Comparison of ENCODE assay signal across 13 mouse cellular contexts in the genomic region with DNA sequence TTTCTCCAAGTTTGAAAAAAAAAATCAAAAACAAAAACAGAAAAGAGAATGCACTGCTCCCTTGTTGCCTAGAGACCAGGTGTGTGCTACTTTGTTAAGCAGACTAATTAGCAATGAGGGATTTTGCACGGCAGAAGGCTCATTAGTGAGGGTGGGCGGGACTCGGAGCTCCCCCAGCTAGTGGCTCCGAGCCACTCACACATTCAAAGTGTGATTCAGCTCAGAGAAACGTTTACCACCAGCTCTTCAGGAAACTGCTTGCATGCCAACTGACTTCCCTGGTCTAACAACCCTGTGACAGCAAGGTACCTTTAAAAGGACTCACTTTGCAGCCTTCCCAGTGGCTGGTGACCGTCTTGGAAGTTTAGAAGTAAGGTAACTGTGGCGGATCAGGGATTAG. TPM values are rescaled to one million over a fixed set of nuclear protein-coding genes. Genes with fewer than 3 reads are reported as not detected.
A peak's percentile ranks its signal among the peaks of the same experiment; 100 is the strongest.
DNase-seq lines count a peak whose midpoint lies in the region; ATAC-seq and TF ChIP-seq lines count a peak whose summit lies in the region.
"Had no signal": no experiment of that assay in that cellular context is flagged by ENCODE, and none has a peak within 500 bp of the region (broad histone marks: within the 10 kb centered on the region; RNA-seq: fewer than 3 reads in every experiment).

No protein-coding gene starts in this region.

- no peak overlapping the region for H3K27ac ChIP-seq in midbrain, embryonic 14.5 days (replicated peaks; ENCODE audit: low read depth, low read length)
- no peak overlapping the region for H3K27ac ChIP-seq in midbrain, embryonic 13.5 days
- no peak overlapping the region for H3K27ac ChIP-seq in forebrain, postnatal 0 days (ENCODE audit: low read depth, low read length)
- H3K27ac ChIP-seq in kidney, embryonic 15.5 days: no peak overlapping the region

- H3K9ac ChIP-seq in midbrain, embryonic 14.5 days (replicated peaks; ENCODE audit: low read length): no peak overlapping the region
- no peak overlapping the region for H3K9ac ChIP-seq in midbrain, embryonic 13.5 days (replicated peaks)
- H3K9ac ChIP-seq in forebrain, postnatal 0 days: no peak overlapping the region
- H3K9ac ChIP-seq in kidney, embryonic 15.5 days: no peak overlapping the region

- no peaks in the 10 kb centered on the region for H3K9me3 ChIP-seq in midbrain, embryonic 14.5 days (ENCODE audit: control insufficient read depth, low read length)
- H3K9me3 ChIP-seq in midbrain, embryonic 13.5 days: no peaks in the 10 kb centered on the region
- no peaks in the 10 kb centered on the region for H3K9me3 ChIP-seq in forebrain, postnatal 0 days (ENCODE audit: low read length)
- H3K9me3 ChIP-seq in kidney, embryonic 15.5 days (replicated peaks): no peaks in the 10 kb centered on the region

- DNase-seq in midbrain, embryonic 14.5 days: peak; percentile 41
- peak; percentile 75 for DNase-seq in forebrain, postnatal 0 days
- DNase-seq in left cerebral cortex, adult 11 months (ENCODE audit: low spot score): peak; percentile 42
- DNase-seq in right cerebral cortex, postnatal 25 days: peak; percentile 73
- no peak for DNase-seq in embryo, embryonic 10 days (ENCODE audit: low spot score)
- DNase-seq in embryo, embryonic 10.5 days (ENCODE audit: low spot score): no peak
- DNase-seq: gastrocnemius, postnatal 14 days; kidney, adult 2 months; liver; lung, postnatal 10 days; thymus, adult 2 months had no signal

- no peak overlapping the region for H3K4me2 ChIP-seq in midbrain, embryonic 14.5 days (ENCODE audit: low read length)
- no peak overlapping the region for H3K4me2 ChIP-seq in midbrain, embryonic 13.5 days (replicated peaks)
- H3K4me2 ChIP-seq in forebrain, postnatal 0 days (ENCODE audit: low read depth): no peak overlapping the region
- no peak overlapping the region for H3K4me2 ChIP-seq in kidney, embryonic 15.5 days

- no peak overlapping the region for H3K4me3 ChIP-seq in midbrain, embryonic 14.5 days (replicated peaks; ENCODE audit: low read depth, low read length)
- no peak overlapping the region for H3K4me3 ChIP-seq in midbrain, embryonic 13.5 days (replicated peaks)
- H3K4me3 ChIP-seq in forebrain, postnatal 0 days (ENCODE audit: low read depth, low read length): no peak overlapping the region
- no peak overlapping the region for H3K4me3 ChIP-seq in kidney, embryonic 15.5 days (replicated peaks)

- no peak for TF ChIP-seq CTCF in forebrain, postnatal 0 days (IDR thresholded peaks at IDR 0.05; ENCODE audit: low read depth)

- ATAC-seq in midbrain, embryonic 14.5 days (ENCODE audit: low FRiP score, low TSS enrichment): no peak
- ATAC-seq in midbrain, embryonic 13.5 days: no peak
- peak; percentile 87 for ATAC-seq in forebrain, postnatal 0 days
- ATAC-seq in kidney, embryonic 15.5 days (replicated peaks; ENCODE audit: low FRiP score): no peak

- 43% methylated on average over 7 of the region's 7 CpGs for WGBS in midbrain, embryonic 14.5 days
- WGBS in midbrain, embryonic 13.5 days: 41% methylated on average over 7 of the region's 7 CpGs
- WGBS in forebrain, postnatal 0 days: 13% methylated on average over 7 of the region's 7 CpGs
- 38% methylated on average over 7 of the region's 7 CpGs for WGBS in kidney, embryonic 15.5 days

- no peaks in the 10 kb centered on the region for H3K27me3 ChIP-seq in midbrain, embryonic 14.5 days (ENCODE audit: control insufficient read depth, insufficient read depth, low read length)
- no peaks in the 10 kb centered on the region for H3K27me3 ChIP-seq in midbrain, embryonic 13.5 days
- H3K27me3 ChIP-seq in forebrain, postnatal 0 days (ENCODE audit: insufficient read depth, low read length): no peaks in the 10 kb centered on the region
- H3K27me3 ChIP-seq in kidney, embryonic 15.5 days: no peaks in the 10 kb centered on the region

- no peaks in the 10 kb centered on the region for H3K4me1 ChIP-seq in midbrain, embryonic 14.5 days (ENCODE audit: control insufficient read depth, insufficient read depth, low read length)
- H3K4me1 ChIP-seq in midbrain, embryonic 13.5 days (replicated peaks): peaks cover 6% of the 10 kb centered on the region
- 0 out of 2 replicates have a peak, but pooled peaks cover 7% of the 10 kb centered on the region for H3K4me1 ChIP-seq in forebrain, postnatal 0 days (ENCODE audit: insufficient read depth)
- no peaks in the 10 kb centered on the region for H3K4me1 ChIP-seq in kidney, embryonic 15.5 days

- H3K36me3 ChIP-seq in midbrain, embryonic 14.5 days (ENCODE audit: control insufficient read depth, insufficient read depth, low read length): no peaks in the 10 kb centered on the region
- H3K36me3 ChIP-seq in midbrain, embryonic 13.5 days: no peaks in the 10 kb centered on the region
- H3K36me3 ChIP-seq in forebrain, postnatal 0 days (ENCODE audit: insufficient read depth): no peaks in the 10 kb centered on the region
- H3K36me3 ChIP-seq in kidney, embryonic 15.5 days: no peaks in the 10 kb centered on the region

RNA-seq across cellular contexts. Expression of a gene that starts 58.1 kb away (rescaled TPM):
- 0.33 and 0.42 TPM in 2 replicates for polyA plus RNA-seq in midbrain, embryonic 14.5 days (2014; fragmentation: Nextera tagmentation; extraction: Ambion mirVana)
- polyA plus RNA-seq in midbrain, embryonic 13.5 days (2015; fragmentation: Nextera tagmentation; extraction: Ambion mirVana): 0.15 and 0.46 TPM in 2 replicates
- total RNA-seq in forebrain, postnatal 0 days (2014; rRNA removed): 4.6 and 13.1 TPM in 2 replicates
- polyA plus RNA-seq in forebrain, postnatal 0 days (2015; fragmentation: Nextera tagmentation; extraction: Ambion mirVana): 3.0 and 3.3 TPM in 2 replicates
- polyA plus RNA-seq in kidney, embryonic 15.5 days (2015; fragmentation: Nextera tagmentation; extraction: Ambion mirVana): 0.92 and 1.2 TPM in 2 replicates

Comparison
In these comparisons a context has a peak if more than half of its experiments do, and no peak if none do; other contexts are left out.
1. DNase-seq: peak in midbrain, embryonic 14.5 days (single experiment), forebrain, postnatal 0 days (single experiment), left cerebral cortex, adult 11 months (single experiment) and right cerebral cortex, postnatal 25 days (single experiment); none in embryo, embryonic 10 days (single experiment) and embryo, embryonic 10.5 days (single experiment).